Mouse (Mus musculus): ENCODE data around the gene Mlxipl.
A peak's percentile ranks its signal among the peaks of the same experiment; 100 is the strongest.

GRCm38 (mm10) chr5:135118589-135119081 is 28.9 kb downstream of the Mlxipl start:
- TF ChIP-seq POLR2A (IDR thresholded peaks at IDR 0.05; ENCODE audit: borderline replicate concordance, extremely low read depth, low read depth, low read length) (no peak), CTCF (IDR thresholded peaks at IDR 0.05; ENCODE audit: insufficient read depth, low read length) (peak; percentile 87)
